Mouse (Mus musculus) urinary bladder, postnatal 10 days (tissue): ENCODE results near the gene Ccl5.
"Not testable (repeated sequence)": the region's sequence is repeated elsewhere in the genome, so short reads cannot be mapped to it uniquely, and the experiment has no call there.

Experiments used
- DNase-seq: peaks from one replicate; pipeline ENCODE4 v3.0.0; 2022; ENCODE audit warnings: low spot score

Ccl5 gene

GRCm38 (mm10) chr11:83530360-83530759 is at the start of gene Ccl5:
Ccl5 (minus strand) TSS chr11:83530518.
- DNase-seq, result no peak

DNA sequence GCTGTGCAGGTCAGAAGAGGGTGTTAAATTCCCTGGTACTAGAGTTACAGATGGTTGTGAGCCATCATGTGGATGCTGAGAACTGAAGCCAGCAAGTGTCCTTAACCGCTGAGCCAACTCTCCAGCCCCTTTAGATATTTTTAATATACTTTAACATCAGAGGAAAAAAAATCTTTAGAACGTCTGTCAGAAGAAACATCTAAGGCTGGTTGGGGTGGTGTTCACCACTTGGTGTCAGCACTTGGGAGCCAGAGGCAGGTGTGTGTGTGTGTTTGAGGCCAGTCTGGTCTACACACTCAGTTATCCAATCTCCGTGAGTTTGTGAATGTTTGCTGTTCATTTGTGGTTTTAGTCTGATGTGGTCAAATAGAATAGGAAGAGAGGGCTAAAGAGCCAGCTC is 48.7 kb upstream of the Ccl5 start:
- no peak for DNase-seq

- no peak for DNase-seq
These were observed 48.0 kb upstream of the Ccl5 start, which contains the start of gene Ccl9 for GRCm38 (mm10) chr11:83578186-83578760. Ccl9 (minus strand) TSS chr11:83578636.

DNA sequence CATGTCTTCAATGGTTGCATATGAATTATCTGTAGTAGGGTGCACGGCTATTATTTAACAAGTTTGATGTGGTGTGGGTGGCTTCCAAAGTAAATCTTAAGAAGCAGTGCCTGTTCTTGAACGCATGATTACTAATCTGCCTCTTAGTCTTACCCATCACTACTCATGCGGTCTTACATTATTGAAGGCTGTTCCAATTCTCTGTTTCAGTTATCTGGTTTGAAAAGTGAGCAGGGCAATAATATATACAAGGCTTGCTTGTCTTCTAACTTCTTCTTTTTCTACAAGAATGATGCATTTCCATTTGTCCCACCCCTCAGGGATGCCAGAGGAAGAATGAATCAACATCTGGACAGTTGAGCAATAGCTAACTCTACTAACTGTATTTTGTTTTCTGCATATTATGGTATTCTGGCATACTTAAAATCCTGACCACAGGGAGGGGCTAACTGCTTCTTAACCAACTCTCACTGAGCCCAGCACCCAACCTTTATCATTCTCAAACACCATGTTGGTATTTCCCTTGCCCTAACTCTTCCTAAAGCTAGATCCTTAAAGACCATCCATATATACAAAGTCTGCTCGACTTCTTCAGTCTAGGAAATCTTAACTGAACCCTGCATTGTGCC is 46.7 kb upstream of the Ccl5 start:
- no peak for DNase-seq

- DNase-seq, result no peak
These were observed 42.5 kb upstream of the Ccl5 start for GRCm38 (mm10) chr11:83572834-83573233.

DNA sequence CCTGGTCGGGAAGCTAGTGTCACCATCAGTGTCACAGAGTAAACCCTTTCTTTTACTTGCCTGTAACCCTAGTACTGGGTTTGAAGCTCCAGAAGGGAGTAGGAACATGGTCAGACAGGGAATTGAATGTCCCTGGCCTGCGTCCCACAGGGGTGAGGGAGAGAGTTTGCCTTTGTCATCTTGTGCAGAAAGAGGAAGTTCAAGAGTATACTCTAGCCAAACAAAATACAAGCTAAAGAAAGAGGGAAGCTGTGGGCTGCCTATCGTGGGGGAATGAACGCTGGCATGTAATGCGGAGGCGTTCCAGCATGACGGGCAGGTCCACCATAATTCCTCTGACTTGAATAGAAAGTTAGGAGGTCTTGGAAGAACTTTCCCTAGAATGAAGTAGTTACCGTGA is 41.9 kb upstream of the Ccl5 start:
- DNase-seq, result no peak

GRCm38 (mm10) chr11:83570189-83570588 is 39.9 kb upstream of the Ccl5 start:
- DNase-seq, result no peak

DNA sequence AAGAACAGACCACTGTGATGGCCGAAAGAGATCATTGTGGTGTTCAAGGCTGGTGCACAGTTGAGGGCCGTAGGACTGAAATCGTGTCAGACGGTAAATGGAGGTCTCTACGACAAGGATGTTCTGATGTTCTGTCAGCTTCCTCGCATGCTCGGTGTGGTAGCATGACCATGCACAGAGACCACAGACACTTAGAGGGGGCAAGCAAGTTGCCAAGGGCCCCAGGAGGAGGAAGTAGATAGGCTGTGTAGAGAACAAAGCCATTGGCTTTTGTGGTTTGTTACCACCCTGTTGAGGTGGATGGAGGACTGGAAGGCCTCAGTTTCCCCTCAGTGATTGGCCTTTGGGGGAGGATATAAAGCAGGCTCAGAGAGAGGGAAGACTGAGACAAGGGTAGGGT is 38.9 kb upstream of the Ccl5 start:
- DNase-seq, result no peak

DNA sequence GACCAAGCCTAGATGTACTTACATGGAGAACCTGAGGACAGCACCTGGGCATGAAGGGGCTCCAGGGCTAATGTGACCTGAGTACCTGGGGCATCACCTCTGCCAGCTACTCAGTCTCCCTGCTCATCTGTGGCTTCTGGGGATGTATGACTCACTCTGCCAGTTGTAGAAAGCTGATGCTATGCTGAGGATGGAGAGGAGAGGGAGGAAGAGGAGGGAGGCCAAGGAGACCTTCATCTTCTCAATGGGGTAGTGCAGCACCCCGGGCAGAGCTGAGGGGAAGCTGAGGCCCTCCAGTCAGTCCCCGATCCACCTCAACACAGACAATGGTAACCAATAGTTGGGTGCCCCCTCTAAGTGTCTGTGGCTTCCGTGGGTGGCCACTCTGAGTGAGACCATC is 38.5 kb upstream of the Ccl5 start:
- DNase-seq, result no peak

DNA sequence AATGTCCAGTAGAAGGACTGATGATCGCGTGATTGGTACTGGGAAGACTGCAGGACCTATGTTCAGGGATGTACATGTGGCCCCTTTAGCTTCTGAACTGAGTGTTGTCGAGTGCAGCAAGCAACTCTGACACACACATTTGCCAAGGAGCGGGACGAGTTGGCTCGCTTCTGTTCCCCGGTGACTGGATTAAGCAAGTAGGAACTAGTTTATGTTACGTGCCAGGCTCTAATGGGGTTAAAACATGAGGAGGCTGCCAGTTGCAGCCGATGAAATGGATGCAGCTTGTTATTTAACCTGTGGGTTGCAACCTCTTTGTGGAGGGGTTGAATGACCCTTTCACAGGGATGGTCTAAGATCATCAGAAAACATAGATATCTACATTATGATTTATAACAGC is 37.7 kb upstream of the Ccl5 start:
- DNase-seq, result no peak

DNA sequence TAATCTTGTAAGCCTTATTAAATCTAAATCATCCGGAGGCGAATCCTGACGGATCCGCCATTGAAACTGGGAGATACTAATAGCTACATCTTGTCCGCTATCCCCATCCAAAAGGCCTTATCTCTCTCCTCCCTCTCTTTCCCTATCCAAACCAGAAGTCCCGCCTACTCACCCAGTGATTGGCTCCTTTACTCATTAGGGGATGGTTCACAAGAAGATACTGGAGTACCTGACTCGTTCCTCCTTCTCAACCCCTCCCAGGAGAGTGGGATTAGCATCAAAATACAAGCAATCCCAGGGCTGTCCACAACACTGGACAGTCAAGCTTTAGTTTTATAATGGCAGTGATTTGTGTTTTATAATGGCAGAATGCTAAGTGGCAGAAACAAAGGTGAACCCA is 37.0 kb upstream of the Ccl5 start:
- DNase-seq, result no peak

- DNase-seq, result no peak
These were observed 36.3 kb upstream of the Ccl5 start for GRCm38 (mm10) chr11:83566617-83567016.

- no peak for DNase-seq
These were observed 33.4 kb upstream of the Ccl5 start for GRCm38 (mm10) chr11:83563754-83564153.

GRCm38 (mm10) chr11:83562311-83562887 is 32.1 kb upstream of the Ccl5 start:
- DNase-seq, result no peak

- DNase-seq, result no peak
These were observed 30.1 kb upstream of the Ccl5 start for GRCm38 (mm10) chr11:83560405-83560804.

DNA sequence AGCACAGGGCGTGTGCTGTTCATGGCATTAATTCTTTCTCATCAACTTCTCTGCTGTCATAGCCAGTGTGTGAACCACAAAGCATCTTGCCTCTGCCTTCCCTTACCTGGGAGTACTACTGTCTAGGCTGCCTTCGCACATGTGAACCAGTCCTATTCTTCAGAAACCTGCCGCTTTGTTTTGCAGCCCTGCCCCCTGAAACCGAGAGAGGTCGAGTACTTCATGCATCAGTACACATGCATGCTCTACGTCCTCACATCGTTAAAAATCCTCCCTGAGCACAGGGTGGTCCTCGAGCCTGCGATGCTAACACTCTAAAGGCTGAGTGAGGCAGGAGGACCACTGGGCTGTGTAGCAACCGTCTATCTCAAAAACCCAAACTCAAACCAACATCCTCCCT is 26.8 kb upstream of the Ccl5 start:
- DNase-seq, result no peak

DNA sequence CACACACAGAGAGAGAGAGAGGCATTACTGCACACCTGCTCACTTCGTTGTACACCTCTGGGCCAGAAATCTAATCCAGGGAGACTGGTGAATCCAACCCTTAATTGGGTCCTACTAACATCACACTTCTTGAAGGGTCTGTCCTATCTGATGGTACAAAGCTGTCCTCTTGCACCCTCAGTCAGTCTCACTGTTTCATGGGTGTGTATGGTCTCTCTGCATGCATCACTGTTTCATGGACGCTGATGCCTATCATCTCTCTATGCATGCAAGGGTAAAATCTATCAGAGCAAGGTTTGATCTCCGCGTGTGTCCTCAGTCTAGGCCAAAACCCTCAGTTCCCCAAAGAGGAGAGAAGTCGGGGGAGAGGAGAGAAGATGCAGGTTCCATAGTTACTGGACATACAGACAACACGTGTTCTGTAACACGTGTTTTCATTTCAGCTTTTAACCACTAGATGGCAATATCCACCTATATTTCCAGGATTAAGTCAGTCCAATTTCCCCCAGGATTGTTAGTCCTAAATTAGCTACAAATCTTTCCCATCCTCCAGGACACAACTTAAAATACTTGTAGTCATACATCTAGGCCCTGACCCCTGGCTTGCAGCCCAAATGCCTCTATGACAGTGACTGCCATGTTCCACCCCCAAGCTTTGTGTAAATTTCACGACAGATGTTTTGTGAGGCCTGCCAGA is 25.9 kb upstream of the Ccl5 start:
- no peak for DNase-seq

DNA sequence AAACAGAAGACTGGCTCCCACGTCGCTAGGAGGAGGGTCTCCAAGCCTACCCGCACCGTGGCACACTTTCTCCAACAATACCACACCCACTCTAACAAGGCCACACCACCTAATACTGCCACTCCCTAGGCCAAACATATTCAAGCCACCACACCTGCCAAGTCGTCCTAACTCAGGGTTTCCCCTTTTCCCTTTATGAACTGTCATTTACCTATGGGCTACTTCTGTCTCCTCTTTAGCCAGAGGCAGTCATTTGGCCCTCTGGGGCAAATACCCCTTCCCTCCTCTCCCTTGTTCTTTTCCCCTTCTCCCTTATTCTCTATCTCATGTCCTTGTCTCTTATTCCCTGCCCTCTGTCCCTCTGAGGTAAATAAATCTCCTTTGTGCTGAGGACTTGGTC is 21.4 kb upstream of the Ccl5 start:
- DNase-seq, result no peak

DNA sequence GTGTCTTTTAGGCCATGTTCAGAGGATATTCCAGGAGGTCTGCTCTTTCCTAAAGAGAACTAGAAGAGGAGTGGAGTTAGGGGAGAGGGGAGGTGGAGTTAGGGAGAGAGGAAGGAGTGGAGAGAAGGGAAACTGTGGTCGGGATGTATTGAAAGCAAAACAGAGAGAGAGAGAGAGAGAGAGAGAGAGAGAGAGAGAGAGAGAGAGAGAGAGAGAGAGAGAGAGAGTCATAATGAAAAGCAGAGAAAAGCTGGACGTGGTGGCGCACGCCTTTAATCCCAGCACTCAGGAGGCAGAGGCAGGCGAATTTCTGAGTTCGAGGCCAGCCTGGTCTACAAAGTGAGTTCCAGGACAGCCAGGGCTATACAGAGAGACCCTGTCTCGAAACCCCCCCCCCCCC is 20.7 kb upstream of the Ccl5 start:
- not testable (repeated sequence) for DNase-seq

DNA sequence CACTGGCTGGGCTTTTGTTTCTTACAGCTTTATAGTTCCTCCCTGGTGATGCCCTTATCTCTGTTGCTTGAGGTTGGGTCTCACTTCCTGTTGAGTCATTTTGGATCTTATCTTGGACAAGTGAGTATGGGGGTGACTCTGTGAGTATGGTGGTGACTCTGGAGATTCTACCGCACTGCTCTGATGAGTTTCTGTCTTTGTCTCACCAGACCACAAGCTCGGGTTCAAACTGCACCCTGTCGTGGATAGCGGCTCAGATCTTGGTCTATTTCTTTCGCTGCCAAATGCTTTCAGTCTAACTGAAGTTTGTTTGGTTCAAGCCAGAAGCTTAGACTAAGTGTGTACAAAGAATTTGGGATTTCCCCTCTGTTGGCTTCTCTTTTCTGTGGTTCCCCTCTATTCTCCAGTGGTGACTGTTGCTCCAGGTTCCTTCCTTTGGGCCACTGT is 19.9 kb upstream of the Ccl5 start:
- DNase-seq, result no peak

DNA sequence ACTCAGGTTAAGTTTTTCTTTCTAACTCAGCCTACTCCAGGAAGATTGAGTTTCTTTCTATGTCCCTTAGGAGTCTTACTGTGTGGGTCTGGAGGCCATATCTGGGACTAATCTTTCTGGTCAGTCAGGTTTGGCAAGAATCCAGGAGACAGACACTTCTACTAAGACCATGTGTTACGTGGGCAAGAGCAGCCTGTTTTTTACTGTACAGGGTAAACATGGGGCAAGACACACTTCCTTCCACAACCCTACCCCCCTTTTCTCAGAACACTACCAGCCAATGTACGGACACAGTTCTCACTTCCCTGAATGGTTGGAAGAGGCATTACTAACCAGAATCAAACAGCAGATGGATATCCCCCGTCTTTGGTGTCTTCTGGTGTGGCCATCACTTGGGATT is 13.9 kb upstream of the Ccl5 start:
- DNase-seq, result no peak

DNA sequence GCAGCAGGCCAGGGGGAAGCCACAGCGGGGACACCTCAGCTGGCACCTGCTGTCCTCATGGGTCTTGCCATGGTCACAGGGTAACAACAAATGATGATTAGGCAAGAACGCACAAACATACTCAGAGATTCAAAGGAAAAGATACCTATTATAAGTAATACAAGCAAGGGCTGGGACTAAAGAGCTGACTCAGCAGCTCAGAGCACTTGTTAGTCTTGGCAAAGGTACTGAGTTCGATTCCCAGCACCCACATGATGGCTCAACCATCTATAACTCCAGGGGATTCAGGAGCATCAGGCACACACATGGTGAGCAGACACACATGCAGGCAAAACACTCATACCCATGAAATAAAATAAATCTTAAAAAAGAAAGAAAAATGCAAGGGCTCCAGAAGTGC is 11.1 kb upstream of the Ccl5 start:
- no peak for DNase-seq

- DNase-seq, result no peak
These were observed 10.6 kb upstream of the Ccl5 start for GRCm38 (mm10) chr11:83540931-83541330.
